Mouse (Mus musculus): Measurements from ENCODE around the gene Dgke.

GRCm38 (mm10) chr11:89077601-89078000 lies 11.0 kb upstream of the Dgke start:
- TF ChIP-seq CTCF (IDR thresholded peaks at IDR 0.05; ENCODE audit: low read depth, low read length) (no peak), POLR2A (IDR thresholded peaks at IDR 0.05; ENCODE audit: borderline replicate concordance, low read depth, low read length) (no peak)

Data from bone marrow macrophage, adult 2 months (primary cell).